Mouse (Mus musculus) hindbrain, postnatal 0 days (tissue): ENCODE measurements around the gene Snrnp40. TPM values are rescaled to one million over a fixed set of nuclear protein-coding genes. Genes with fewer than 3 reads are reported as not detected.

Source experiments
- ATAC-seq: fragments of 200-750 bp; cut with Nextera tagmentation; 2 replicates; pipeline ENCODE4 v1.8.0; 2017; ENCODE audit warnings: mild to moderate bottlenecking, moderate TSS enrichment, moderate library complexity
- DNase-seq: peaks from one replicate; pipeline ENCODE4 v3.0.0-alpha.2; 2015; ENCODE audit warnings: low spot score
- H3K27ac ChIP-seq: fragments of 300-500 bp; sonication (generic); 2 replicates; pipeline ENCODE4 v1.5.1; 2014; ENCODE audit warnings: mild to moderate bottlenecking
- H3K27me3 ChIP-seq: fragments of 300-500 bp; sonication (generic); 2 replicates; pipeline ENCODE4 v1.6.1; 2014; ENCODE audit warnings: low read length, mixed read lengths; ENCODE audit not compliant: insufficient read depth
- H3K36me3 ChIP-seq: fragments of 300-500 bp; sonication (generic); 2 replicates; pipeline ENCODE4 v1.6.1; 2014; ENCODE audit warnings: low read length, mixed read lengths; ENCODE audit not compliant: insufficient read depth
- H3K4me1 ChIP-seq: fragments of 300-500 bp; sonication (generic); 2 replicates; pipeline ENCODE4 v1.6.1; 2014; ENCODE audit warnings: antibody characterized with exemption, low read length, mixed read lengths; ENCODE audit not compliant: insufficient read depth
- H3K4me2 ChIP-seq: fragments of 300-500 bp; sonication (generic); 2 replicates; pipeline ENCODE4 v1.6.1; 2014; ENCODE audit warnings: low read depth, mild to moderate bottlenecking, low read length, moderate library complexity, mixed read lengths
- H3K4me3 ChIP-seq: fragments of 300-500 bp; sonication (generic); 2 replicates; pipeline ENCODE4 v1.5.1; 2014; ENCODE audit warnings: low read length
- H3K9ac ChIP-seq: fragments of 300-500 bp; sonication (generic); replicated peaks from 2 replicates; pipeline ENCODE4 v1.6.1; 2014; ENCODE audit warnings: mild to moderate bottlenecking, low read length, moderate library complexity, mixed read lengths
- H3K9me3 ChIP-seq: fragments of 300-500 bp; sonication (generic); 2 replicates; pipeline ENCODE4 v1.6.1; 2016; ENCODE audit warnings: low read length, mixed read lengths
- CTCF ChIP-seq: IDR thresholded peaks from 2 replicates; pipeline ENCODE4 v1.5.1; 2016; ENCODE audit warnings: antibody characterized with exemption, control low read depth, low read depth
- WGBS: fragments of 180-500 bp; shearing (Covaris S2); extraction: QIAGEN DNeasy Blood & Tissue Kit; methylation state at CpG from one replicate; pipeline ENCODE4 v1.1.7; 2014; 5-methylcytosine and 5-hydroxymethylcytosine counted together
- polyA plus RNA-seq: library from polyadenylated mRNA; unstranded; fragments of >200 nt; fragmentation: Nextera tagmentation; extraction: Ambion mirVana; gene quantifications from 2 replicates; pipeline ENCODE4 v1.2.1, GENCODE M21; 2015
- total RNA-seq: library from RNA; depleted of rRNA; stranded (reverse); fragments of >200 nt; gene quantifications from 2 replicates; pipeline ENCODE4 v1.2.3, GENCODE M21; 2014

Gene Snrnp40
- total and polyA plus RNA-seq, 2 experiments from 2014 or later = 74.2 to 88.9 TPM

DNA sequence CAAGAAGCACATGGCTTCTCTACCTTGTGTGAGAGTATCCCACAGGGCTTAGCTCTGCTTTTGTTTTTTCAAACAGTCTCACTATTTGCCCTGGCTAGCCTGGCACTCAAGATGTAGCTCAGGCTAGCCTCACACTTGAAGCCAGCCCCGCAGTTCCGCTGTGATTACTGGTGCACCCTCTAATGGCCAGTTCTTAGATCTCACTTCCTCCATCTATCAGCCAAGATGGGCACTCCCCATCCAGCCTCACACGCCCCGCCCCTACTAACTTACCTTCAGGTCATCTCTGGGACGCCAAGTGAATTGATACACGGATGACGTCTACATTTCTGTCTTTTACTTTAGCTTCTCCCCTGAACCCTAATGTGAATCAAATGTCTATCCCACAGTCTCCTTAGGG is 40.4 kb upstream of the Snrnp40 start:
- Histone ChIP-seq H3K36me3 (peaks cover 28% of the 10 kb centered on the region), H3K9me3 (no peaks in the 10 kb centered on the region), H3K27me3 (no peaks in the 10 kb centered on the region), H3K4me2 (no peak overlapping the region), H3K4me3 (no peak overlapping the region), H3K27ac (no peak overlapping the region), H3K4me1 (no peaks in the 10 kb centered on the region), H3K9ac (no peak overlapping the region)
- ATAC-seq (no peak), DNase-seq (no peak)
- 85% methylated on average over 7 of the region's 7 CpGs for WGBS
- no peak for TF ChIP-seq CTCF

DNA sequence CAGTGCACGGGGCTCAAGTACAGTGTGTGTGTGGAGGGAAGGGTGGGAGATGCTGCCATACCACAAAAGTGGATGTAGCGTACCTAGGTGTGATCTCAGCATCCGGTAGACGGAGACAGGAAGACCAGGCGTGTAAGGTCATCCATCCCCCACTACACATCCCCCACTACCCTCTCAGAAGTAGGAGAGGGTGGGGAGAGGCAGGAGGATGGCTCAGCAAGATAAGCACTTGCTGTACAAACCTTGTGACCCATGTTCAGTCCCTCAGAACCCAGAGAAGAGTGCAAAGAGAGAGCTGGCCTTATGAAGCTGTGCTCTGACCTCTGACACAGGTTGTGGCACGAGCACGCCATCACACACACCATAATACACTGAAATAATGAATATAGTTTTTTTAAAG is 38.3 kb upstream of the Snrnp40 start:
- Histone ChIP-seq H3K27ac (no peak overlapping the region), H3K27me3 (no peaks in the 10 kb centered on the region), H3K4me3 (no peak overlapping the region), H3K9me3 (no peaks in the 10 kb centered on the region), H3K9ac (no peak overlapping the region), H3K4me2 (no peak overlapping the region), H3K4me1 (no peaks in the 10 kb centered on the region), H3K36me3 (peaks cover 39% of the 10 kb centered on the region)
- no peak for ATAC-seq
- TF ChIP-seq CTCF = no peak
- WGBS = 93% methylated on average over 7 of the region's 7 CpGs
- DNase-seq = no peak

DNA sequence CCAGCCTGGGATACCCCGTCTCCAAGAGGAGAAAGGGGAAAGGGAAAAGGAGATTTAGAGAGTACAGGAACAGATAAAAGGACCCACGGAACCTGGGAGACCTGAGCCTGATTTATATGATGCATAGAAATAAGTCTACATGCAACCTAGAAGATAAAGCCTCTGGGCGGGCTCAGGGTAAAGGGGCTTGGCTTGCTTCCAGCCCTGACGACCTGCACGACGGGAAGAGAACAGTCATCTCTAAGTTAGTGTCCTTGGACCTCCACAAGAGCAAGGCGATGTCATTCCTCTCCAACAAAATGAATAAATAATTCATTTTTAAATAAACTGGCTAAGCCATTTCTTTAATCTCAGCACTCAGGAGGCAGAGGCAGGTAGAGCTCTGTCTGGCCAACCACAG is 37.4 kb upstream of the Snrnp40 start:
- DNase-seq = no peak
- H3K4me3 ChIP-seq = no peak overlapping the region
- ATAC-seq = no peak
- no peak for TF ChIP-seq CTCF
- no peak overlapping the region for H3K9ac ChIP-seq
- H3K4me2 ChIP-seq = no peak overlapping the region
- WGBS = 83% methylated on average over 7 of the region's 7 CpGs
- H3K27me3 ChIP-seq = no peaks in the 10 kb centered on the region
- H3K36me3 ChIP-seq = peaks cover 39% of the 10 kb centered on the region
- no peaks in the 10 kb centered on the region for H3K4me1 ChIP-seq
- H3K27ac ChIP-seq = no peak overlapping the region
- H3K9me3 ChIP-seq = no peaks in the 10 kb centered on the region

- no peaks in the 10 kb centered on the region for H3K4me1 ChIP-seq
- no peak for TF ChIP-seq CTCF
- 81% methylated on average over 1 of the region's 1 CpGs for WGBS
- DNase-seq (no peak), ATAC-seq (no peak)
- no peak overlapping the region for H3K4me3 ChIP-seq
- H3K27ac ChIP-seq = no peak overlapping the region
- H3K9me3 ChIP-seq = no peaks in the 10 kb centered on the region
- H3K27me3 ChIP-seq = no peaks in the 10 kb centered on the region
- H3K9ac ChIP-seq = no peak overlapping the region
- H3K4me2 ChIP-seq = no peak overlapping the region
- peaks cover 39% of the 10 kb centered on the region for H3K36me3 ChIP-seq
Observed at GRCm38 (mm10) chr4:130323165-130323564, 36.8 kb upstream of the Snrnp40 start.

- 68% methylated on average over 5 of the region's 5 CpGs for WGBS
- no peak overlapping the region for H3K27ac ChIP-seq
- no peak overlapping the region for H3K4me2 ChIP-seq
- ATAC-seq (no peak), DNase-seq (no peak)
- TF ChIP-seq CTCF = no peak
- H3K4me3 ChIP-seq = no peak overlapping the region
- H3K9ac ChIP-seq = no peak overlapping the region
- H3K4me1 ChIP-seq = no peaks in the 10 kb centered on the region
- peaks cover 36% of the 10 kb centered on the region for H3K36me3 ChIP-seq
- no peaks in the 10 kb centered on the region for H3K27me3 ChIP-seq
- H3K9me3 ChIP-seq = no peaks in the 10 kb centered on the region
Observed at GRCm38 (mm10) chr4:130323607-130324006, 36.3 kb upstream of the Snrnp40 start.

GRCm38 (mm10) chr4:130325446-130325845 is 34.5 kb upstream of the Snrnp40 start:
- ATAC-seq = no peak
- no peaks in the 10 kb centered on the region for H3K4me1 ChIP-seq
- no peaks in the 10 kb centered on the region for H3K9me3 ChIP-seq
- no peak for DNase-seq
- no peak overlapping the region for H3K27ac ChIP-seq
- no peak overlapping the region for H3K4me2 ChIP-seq
- TF ChIP-seq CTCF = peak; percentile 29; the same call in 1 of the 2 replicates
- 93% methylated on average over 2 of the region's 2 CpGs for WGBS
- H3K27me3 ChIP-seq = no peaks in the 10 kb centered on the region
- H3K9ac ChIP-seq = no peak overlapping the region
- H3K4me3 ChIP-seq = no peak overlapping the region
- peaks cover 35% of the 10 kb centered on the region for H3K36me3 ChIP-seq

DNA sequence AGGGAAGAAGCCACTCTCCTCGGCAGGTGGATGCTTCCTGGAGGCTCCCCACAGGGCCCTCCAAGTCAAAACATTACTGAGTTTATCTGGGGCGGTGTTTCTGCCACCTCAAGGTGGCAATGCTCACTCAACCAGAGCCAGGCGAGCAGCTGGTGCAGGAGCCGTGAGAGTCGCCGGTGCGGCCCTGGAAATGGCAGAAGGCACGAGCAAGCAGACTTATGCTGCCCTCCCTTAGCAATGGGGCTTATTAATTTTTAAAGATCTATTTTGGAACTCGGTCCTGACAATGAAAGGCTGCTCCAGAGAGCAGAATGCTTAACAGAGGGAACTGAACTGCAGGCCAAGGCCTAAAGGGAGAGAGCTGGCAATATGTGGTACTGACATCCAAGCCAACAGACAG is 32.6 kb upstream of the Snrnp40 start:
- Histone ChIP-seq H3K9me3 (no peaks in the 10 kb centered on the region), H3K4me2 (no peak overlapping the region), H3K4me1 (no peaks in the 10 kb centered on the region), H3K4me3 (no peak overlapping the region), H3K9ac (no peak overlapping the region), H3K27ac (peak overlapping the region; percentile 0; the same call in 1 of the 2 replicates), H3K36me3 (peaks cover 27% of the 10 kb centered on the region), H3K27me3 (no peaks in the 10 kb centered on the region)
- TF ChIP-seq CTCF = no peak
- 67% methylated on average over 9 of the region's 9 CpGs for WGBS
- no peak for ATAC-seq
- peak; percentile 31 for DNase-seq
